Mouse (Mus musculus): ENCODE data around the gene Grtp1. TPM values are rescaled to one million over a fixed set of nuclear protein-coding genes. Genes with fewer than 3 reads are reported as not detected.
"Not testable (repeated sequence)": the region's sequence is repeated elsewhere in the genome, so short reads cannot be mapped to it uniquely, and the experiment has no call there.

Gene Grtp1
- polyA plus RNA-seq, 1 experiment from 2014 or later = 17.1 TPM

GRCm38 (mm10) chr8:13154099-13154498, 46.3 kb downstream of the Grtp1 start:
- Histone ChIP-seq H3K9me3 (no peaks in the 10 kb centered on the region), H3K4me1 (peaks cover 4% of the 10 kb centered on the region; the same call in 1 of the 2 replicates), H3K27ac (replicated peaks) (no peak overlapping the region), H3K4me2 (no peak overlapping the region), H3K9ac (no peak overlapping the region), H3K36me3 (peaks cover 27% of the 10 kb centered on the region), H3K4me3 (no peak overlapping the region), H3K27me3 (replicated peaks) (no peaks in the 10 kb centered on the region)
- ATAC-seq (ENCODE audit: extremely low read depth, insufficient number of reproducible peaks, low FRiP score, low TSS enrichment) = no peak
- 73% methylated on average over 9 of the region's 9 CpGs for WGBS

GRCm38 (mm10) chr8:13150929-13151328, 49.5 kb downstream of the Grtp1 start:
- H3K36me3 ChIP-seq = peaks cover 55% of the 10 kb centered on the region
- no peaks in the 10 kb centered on the region for H3K4me1 ChIP-seq
- no peak overlapping the region for H3K4me2 ChIP-seq
- no peaks in the 10 kb centered on the region for H3K9me3 ChIP-seq
- no peak overlapping the region for H3K9ac ChIP-seq
- no peak overlapping the region for H3K4me3 ChIP-seq
- no peaks in the 10 kb centered on the region for H3K27me3 ChIP-seq (replicated peaks)
- H3K27ac ChIP-seq (replicated peaks) = no peak overlapping the region
- 81% methylated on average over 2 of the region's 2 CpGs for WGBS
- ATAC-seq (ENCODE audit: extremely low read depth, insufficient number of reproducible peaks, low FRiP score, low TSS enrichment) = no peak

- no peak overlapping the region for H3K9ac ChIP-seq
- peaks cover 66% of the 10 kb centered on the region for H3K36me3 ChIP-seq
- no peak overlapping the region for H3K27ac ChIP-seq (replicated peaks)
- no peaks in the 10 kb centered on the region for H3K4me1 ChIP-seq
- no peaks in the 10 kb centered on the region for H3K9me3 ChIP-seq
- no peak overlapping the region for H3K4me2 ChIP-seq
- WGBS = 52% methylated on average over 5 of the region's 5 CpGs
- no peak for ATAC-seq (ENCODE audit: extremely low read depth, insufficient number of reproducible peaks, low FRiP score, low TSS enrichment)
- no peaks in the 10 kb centered on the region for H3K27me3 ChIP-seq (replicated peaks)
- H3K4me3 ChIP-seq = no peak overlapping the region
These were observed 50.6 kb downstream of the Grtp1 start for GRCm38 (mm10) chr8:13149866-13150265.

DNA sequence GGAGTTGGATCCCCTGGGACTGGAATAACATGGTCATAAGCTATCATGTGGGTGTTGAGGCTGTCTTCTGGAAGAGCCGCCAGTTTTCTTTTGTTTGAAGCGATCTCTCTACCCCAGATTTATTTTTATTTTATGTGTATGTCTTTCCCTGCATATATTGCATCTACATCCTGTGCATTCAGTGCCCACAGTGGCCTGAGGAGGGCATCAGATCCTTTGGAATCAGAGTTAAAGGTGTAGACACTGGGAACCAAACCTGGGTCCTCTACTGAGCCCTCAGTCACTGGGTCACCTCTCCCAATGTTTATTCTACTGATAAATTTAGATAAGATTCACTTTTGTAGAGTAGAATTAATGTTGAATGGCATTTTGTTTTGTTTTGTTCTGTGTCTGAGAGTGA, 51.1 kb downstream of the Grtp1 start:
- Histone ChIP-seq H3K9ac (no peak overlapping the region), H3K9me3 (no peaks in the 10 kb centered on the region), H3K36me3 (peaks cover 68% of the 10 kb centered on the region), H3K4me2 (no peak overlapping the region), H3K4me3 (no peak overlapping the region), H3K27me3 (replicated peaks) (no peaks in the 10 kb centered on the region), H3K4me1 (no peaks in the 10 kb centered on the region), H3K27ac (replicated peaks) (no peak overlapping the region)
- WGBS = 94% methylated on average over 2 of the region's 2 CpGs
- no peak for ATAC-seq (ENCODE audit: extremely low read depth, insufficient number of reproducible peaks, low FRiP score, low TSS enrichment)

GRCm38 (mm10) chr8:13148476-13148875, 51.9 kb downstream of the Grtp1 start:
- Histone ChIP-seq H3K4me1 (no peaks in the 10 kb centered on the region), H3K9ac (no peak overlapping the region), H3K9me3 (no peaks in the 10 kb centered on the region), H3K4me3 (no peak overlapping the region), H3K27ac (replicated peaks) (no peak overlapping the region), H3K27me3 (replicated peaks) (no peaks in the 10 kb centered on the region), H3K4me2 (no peak overlapping the region), H3K36me3 (peaks cover 71% of the 10 kb centered on the region)
- no peak for ATAC-seq (ENCODE audit: extremely low read depth, insufficient number of reproducible peaks, low FRiP score, low TSS enrichment)
- 90% methylated on average over 2 of the region's 2 CpGs for WGBS

DNA sequence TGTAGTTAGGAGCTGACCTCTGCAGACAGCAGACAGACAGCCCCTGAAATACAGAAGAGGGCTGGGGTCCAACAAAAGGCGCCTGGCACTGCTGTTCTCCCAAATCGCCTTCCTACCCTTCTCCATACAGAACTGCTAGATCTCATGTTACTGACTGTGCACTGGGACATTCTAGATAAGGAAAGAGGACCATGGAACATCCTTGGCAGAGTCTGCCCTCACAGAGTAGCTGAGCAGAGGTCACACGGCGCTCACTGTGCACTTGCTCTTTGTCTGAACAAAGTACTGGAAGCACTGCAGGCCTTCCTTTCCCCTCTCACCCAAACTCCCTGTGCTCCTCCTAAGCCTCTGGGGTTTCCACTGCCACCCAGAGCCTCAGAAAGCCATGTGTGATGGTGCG, 58.7 kb downstream of the Grtp1 start:
- Histone ChIP-seq H3K27me3 (replicated peaks) (no peaks in the 10 kb centered on the region), H3K4me1 (no peaks in the 10 kb centered on the region), H3K9ac (no peak overlapping the region), H3K9me3 (no peaks in the 10 kb centered on the region), H3K4me3 (no peak overlapping the region), H3K4me2 (no peak overlapping the region), H3K27ac (replicated peaks) (no peak overlapping the region), H3K36me3 (peaks cover 100% of the 10 kb centered on the region)
- WGBS = 81% methylated on average over 5 of the region's 5 CpGs
- ATAC-seq (ENCODE audit: extremely low read depth, insufficient number of reproducible peaks, low FRiP score, low TSS enrichment) = no peak

GRCm38 (mm10) chr8:13139641-13140182, 60.7 kb downstream of the Grtp1 start:
- Histone ChIP-seq H3K4me2 (no peak overlapping the region), H3K9me3 (no peaks in the 10 kb centered on the region), H3K27ac (replicated peaks) (no peak overlapping the region), H3K4me1 (no peaks in the 10 kb centered on the region), H3K4me3 (no peak overlapping the region), H3K27me3 (replicated peaks) (no peaks in the 10 kb centered on the region), H3K9ac (no peak overlapping the region), H3K36me3 (peaks cover 100% of the 10 kb centered on the region)
- 91% methylated on average over 6 of the region's 6 CpGs for WGBS
- ATAC-seq (ENCODE audit: extremely low read depth, insufficient number of reproducible peaks, low FRiP score, low TSS enrichment) = no peak

GRCm38 (mm10) chr8:13132220-13132619, 68.2 kb downstream of the Grtp1 start:
- H3K36me3 ChIP-seq = peaks cover 99% of the 10 kb centered on the region
- H3K9ac ChIP-seq; ATAC-seq (ENCODE audit: extremely low read depth, insufficient number of reproducible peaks, low FRiP score, low TSS enrichment); H3K27ac ChIP-seq (replicated peaks); H3K4me3 ChIP-seq; H3K9me3 ChIP-seq; H3K4me2 ChIP-seq; H3K27me3 ChIP-seq (replicated peaks); H3K4me1 ChIP-seq: not testable (repeated sequence)
- 61% methylated on average over 9 of the region's 9 CpGs for WGBS

GRCm38 (mm10) chr8:13124897-13125296, 75.5 kb downstream of the Grtp1 start:
- 86% methylated on average over 8 of the region's 8 CpGs for WGBS
- no peak for ATAC-seq (ENCODE audit: extremely low read depth, insufficient number of reproducible peaks, low FRiP score, low TSS enrichment)
- no peak overlapping the region for H3K4me2 ChIP-seq
- H3K36me3 ChIP-seq = peaks cover 90% of the 10 kb centered on the region
- no peak overlapping the region for H3K27ac ChIP-seq (replicated peaks)
- H3K27me3 ChIP-seq (replicated peaks) = no peaks in the 10 kb centered on the region
- no peaks in the 10 kb centered on the region for H3K9me3 ChIP-seq
- H3K4me3 ChIP-seq = no peak overlapping the region
- H3K4me1 ChIP-seq = peaks cover 35% of the 10 kb centered on the region
- H3K9ac ChIP-seq = no peak overlapping the region

DNA sequence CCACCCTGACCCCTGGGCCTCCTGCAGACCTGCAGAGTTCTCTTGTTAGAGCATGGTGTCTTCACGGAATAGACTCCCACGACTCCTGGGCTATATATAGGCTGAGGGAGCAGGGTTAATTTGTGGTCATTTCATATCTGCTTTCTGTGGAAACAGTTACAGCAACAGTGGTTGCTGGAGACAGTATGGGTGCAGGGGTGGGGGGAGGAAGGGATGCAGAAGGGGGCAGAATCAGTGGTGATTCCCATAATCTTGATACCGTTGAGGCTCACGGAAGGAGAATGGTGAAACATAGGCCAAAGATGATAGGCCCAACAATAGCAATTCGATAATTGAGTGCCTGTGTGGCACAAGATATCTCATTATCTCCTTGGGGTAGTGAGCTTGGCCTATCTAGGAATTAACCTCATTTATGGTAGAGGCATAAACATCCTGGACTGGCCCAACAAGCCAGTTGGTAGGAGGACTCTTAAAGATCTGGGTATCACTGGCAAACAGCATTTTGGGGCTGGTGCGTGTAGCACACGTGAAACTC, 77.5 kb downstream of the Grtp1 start:
- peaks cover 35% of the 10 kb centered on the region for H3K4me1 ChIP-seq
- peaks cover 90% of the 10 kb centered on the region for H3K36me3 ChIP-seq
- no peak overlapping the region for H3K4me3 ChIP-seq
- peak overlapping the region; percentile 81; the same call in 1 of the 2 replicates for H3K27ac ChIP-seq (replicated peaks)
- no peaks in the 10 kb centered on the region for H3K9me3 ChIP-seq
- no peak overlapping the region for H3K4me2 ChIP-seq
- ATAC-seq (ENCODE audit: extremely low read depth, insufficient number of reproducible peaks, low FRiP score, low TSS enrichment) = no peak
- no peaks in the 10 kb centered on the region for H3K27me3 ChIP-seq (replicated peaks)
- H3K9ac ChIP-seq = peak overlapping the region; percentile 37; the same call in 1 of the 2 replicates
- 63% methylated on average over 7 of the region's 7 CpGs for WGBS
